Mouse (Mus musculus) lung, embryonic 15.5 days (tissue): ENCODE measurements around the gene Sema7a. TPM values are rescaled to one million over a fixed set of nuclear protein-coding genes. Genes with fewer than 3 reads are reported as not detected.

Experiments
- ATAC-seq: fragments of 200-750 bp; cut with Nextera tagmentation; 2 replicates; pipeline ENCODE4 v1.8.0; 2017; ENCODE audit warnings: moderate number of reproducible peaks, borderline replicate concordance; ENCODE audit not compliant: low FRiP score, low TSS enrichment; ENCODE audit errors: extremely low read depth
- H3K27ac ChIP-seq: fragments of 300-500 bp; sonication (generic); 2 replicates; pipeline ENCODE4 v1.5.1; 2015; ENCODE audit warnings: moderate library complexity, mild to moderate bottlenecking, inconsistent platforms
- H3K27me3 ChIP-seq: fragments of 300-500 bp; sonication (generic); 2 replicates; pipeline ENCODE4 v1.6.1; 2015; ENCODE audit warnings: inconsistent platforms
- H3K36me3 ChIP-seq: fragments of 300-500 bp; sonication (generic); 2 replicates; pipeline ENCODE4 v1.6.1; 2015; ENCODE audit warnings: inconsistent platforms
- H3K4me1 ChIP-seq: fragments of 300-500 bp; sonication (generic); 2 replicates; pipeline ENCODE4 v1.6.1; 2015; ENCODE audit warnings: inconsistent platforms
- H3K4me2 ChIP-seq: fragments of 300-500 bp; sonication (generic); 2 replicates; pipeline ENCODE4 v1.6.1; 2015; ENCODE audit warnings: inconsistent platforms, mild to moderate bottlenecking, moderate library complexity
- H3K4me3 ChIP-seq: fragments of 300-500 bp; sonication (generic); 2 replicates; pipeline ENCODE4 v1.5.1; 2015; ENCODE audit warnings: mild to moderate bottlenecking, inconsistent platforms
- H3K9ac ChIP-seq: fragments of 300-500 bp; sonication (generic); 2 replicates; pipeline ENCODE4 v1.6.1; 2015; ENCODE audit warnings: inconsistent platforms
- H3K9me3 ChIP-seq: fragments of 300-500 bp; sonication (generic); 2 replicates; pipeline ENCODE4 v1.6.1; 2016; ENCODE audit warnings: inconsistent platforms
- WGBS: fragments of 180-500 bp; shearing (Covaris S2); methylation state at CpG from one replicate; pipeline ENCODE4 v1.1.7; 2015; 5-methylcytosine and 5-hydroxymethylcytosine counted together
- polyA plus RNA-seq: library from polyadenylated mRNA; unstranded; fragments of >200 nt; fragmentation: Nextera tagmentation; extraction: Ambion mirVana; gene quantifications from 2 replicates; pipeline ENCODE4 v1.2.1, GENCODE M21; 2015

The Sema7a gene
- polyA plus RNA-seq, 1 experiment from 2014 or later = 0.90 TPM

GRCm38 (mm10) chr9:57964528-57965250 is 24.8 kb downstream of the Sema7a start:
- Histone ChIP-seq H3K36me3 (no peaks in the 10 kb centered on the region), H3K9me3 (no peaks in the 10 kb centered on the region), H3K27me3 (no peaks in the 10 kb centered on the region), H3K27ac (peak overlapping the region; percentile 37; the same call in 1 of the 2 replicates), H3K4me2 (no peak overlapping the region), H3K9ac (no peak overlapping the region), H3K4me1 (peaks cover 11% of the 10 kb centered on the region), H3K4me3 (no peak overlapping the region)
- WGBS = 76% methylated on average over 6 of the region's 6 CpGs
- ATAC-seq = no peak

- H3K27me3 ChIP-seq = no peaks in the 10 kb centered on the region
- 44% methylated on average over 12 of the region's 12 CpGs for WGBS
Observed at GRCm38 (mm10) chr9:57965281-57966185, 25.6 kb downstream of the Sema7a start.

GRCm38 (mm10) chr9:57967237-57967960 is 27.5 kb downstream of the Sema7a start:
- no peak overlapping the region for H3K27ac ChIP-seq
- H3K9ac ChIP-seq = no peak overlapping the region
- 69% methylated on average over 14 of the region's 14 CpGs for WGBS
- no peak for ATAC-seq
- H3K9me3 ChIP-seq = no peaks in the 10 kb centered on the region
- H3K4me3 ChIP-seq = no peak overlapping the region
- H3K27me3 ChIP-seq = no peaks in the 10 kb centered on the region
- H3K36me3 ChIP-seq = no peaks in the 10 kb centered on the region
- peaks cover 15% of the 10 kb centered on the region for H3K4me1 ChIP-seq
- no peak overlapping the region for H3K4me2 ChIP-seq

More at GRCm38 (mm10) chr9:57965281-57966185, 25.6 kb downstream of the Sema7a start:
- no peaks in the 10 kb centered on the region for H3K36me3 ChIP-seq
- H3K27ac ChIP-seq = peak overlapping the region; percentile 37; the same call in 1 of the 2 replicates
- no peak for ATAC-seq
- peaks cover 11% of the 10 kb centered on the region for H3K4me1 ChIP-seq
- H3K4me3 ChIP-seq = no peak overlapping the region
- no peak overlapping the region for H3K9ac ChIP-seq
- H3K9me3 ChIP-seq = no peaks in the 10 kb centered on the region
- no peak overlapping the region for H3K4me2 ChIP-seq

DNA sequence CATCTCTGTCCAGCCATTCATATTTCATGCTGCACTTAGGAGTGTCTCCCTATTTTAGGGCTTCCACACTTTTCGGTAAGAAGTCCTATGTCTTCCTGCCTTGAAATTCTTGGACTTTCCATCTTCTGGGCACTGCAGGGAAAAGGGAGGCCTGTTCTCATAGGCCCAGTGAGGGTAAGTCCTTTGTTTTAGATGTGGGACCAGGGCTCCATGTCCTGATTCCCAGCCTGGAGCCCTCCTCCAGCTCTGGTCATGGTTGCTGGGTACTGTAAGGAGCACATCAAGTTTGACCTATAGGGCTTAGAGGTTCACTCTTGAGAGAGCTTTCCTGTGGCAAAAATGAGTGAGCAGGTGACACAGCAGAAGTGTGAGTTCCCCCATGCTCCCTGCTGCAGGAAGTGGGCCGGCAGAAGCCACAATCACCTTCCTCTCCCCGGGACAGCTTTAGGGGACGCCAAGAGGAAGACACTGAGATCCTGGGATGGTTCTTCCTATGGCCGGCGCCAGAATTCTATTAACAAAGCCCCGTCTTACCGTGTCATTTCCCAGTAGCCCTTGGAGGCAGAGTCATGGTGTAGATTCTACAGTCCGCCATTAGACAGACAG is 28.4 kb downstream of the Sema7a start:
- no peaks in the 10 kb centered on the region for H3K36me3 ChIP-seq
- WGBS = 76% methylated on average over 9 of the region's 9 CpGs
- H3K4me3 ChIP-seq = no peak overlapping the region
- ATAC-seq = no peak
- H3K27ac ChIP-seq = no peak overlapping the region
- no peak overlapping the region for H3K4me2 ChIP-seq
- H3K9ac ChIP-seq = no peak overlapping the region
- peaks cover 20% of the 10 kb centered on the region for H3K4me1 ChIP-seq
- no peaks in the 10 kb centered on the region for H3K27me3 ChIP-seq
- H3K9me3 ChIP-seq = no peaks in the 10 kb centered on the region

DNA sequence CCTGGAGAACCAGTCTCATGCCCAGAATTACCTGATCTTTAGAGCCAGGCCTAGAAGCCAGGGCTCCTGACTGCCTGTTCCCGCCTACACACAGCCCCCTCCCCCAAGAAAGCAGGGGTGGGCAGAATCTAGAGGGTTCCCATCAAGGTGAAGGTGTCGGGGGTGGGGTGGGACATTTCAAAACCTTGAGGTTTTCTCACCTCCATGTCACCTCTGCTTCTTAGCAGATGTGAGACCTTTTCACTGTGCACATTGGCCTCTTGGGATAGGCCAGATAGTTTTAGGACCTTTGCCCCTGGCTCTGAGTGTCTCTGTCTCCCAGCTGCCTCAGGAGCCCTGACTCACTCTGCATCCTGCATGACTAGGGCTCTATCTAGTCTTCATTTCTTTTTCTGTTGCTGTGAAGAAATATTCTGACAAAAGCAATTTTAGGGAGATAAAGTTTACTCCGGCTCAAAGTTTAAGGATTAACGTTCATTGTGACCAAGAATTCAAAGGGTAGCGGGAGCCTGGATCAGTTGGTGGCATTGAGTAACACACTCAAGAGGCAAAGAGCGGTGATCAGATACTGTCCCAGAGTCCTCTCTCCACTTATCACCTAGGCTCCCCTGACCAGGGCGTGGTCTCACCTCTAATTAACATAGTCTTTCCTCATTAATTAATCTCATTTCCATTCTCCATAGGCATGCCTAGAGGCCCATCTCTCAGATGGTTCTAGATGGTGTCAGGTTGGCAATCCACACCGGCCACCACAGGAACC is 29.1 kb downstream of the Sema7a start:
- H3K4me1 ChIP-seq = peaks cover 20% of the 10 kb centered on the region
- no peak for ATAC-seq
- H3K9ac ChIP-seq = no peak overlapping the region
- H3K36me3 ChIP-seq = no peaks in the 10 kb centered on the region
- no peaks in the 10 kb centered on the region for H3K27me3 ChIP-seq
- 85% methylated on average over 8 of the region's 8 CpGs for WGBS
- no peak overlapping the region for H3K27ac ChIP-seq
- no peak overlapping the region for H3K4me2 ChIP-seq
- H3K4me3 ChIP-seq = no peak overlapping the region
- H3K9me3 ChIP-seq = no peaks in the 10 kb centered on the region

DNA sequence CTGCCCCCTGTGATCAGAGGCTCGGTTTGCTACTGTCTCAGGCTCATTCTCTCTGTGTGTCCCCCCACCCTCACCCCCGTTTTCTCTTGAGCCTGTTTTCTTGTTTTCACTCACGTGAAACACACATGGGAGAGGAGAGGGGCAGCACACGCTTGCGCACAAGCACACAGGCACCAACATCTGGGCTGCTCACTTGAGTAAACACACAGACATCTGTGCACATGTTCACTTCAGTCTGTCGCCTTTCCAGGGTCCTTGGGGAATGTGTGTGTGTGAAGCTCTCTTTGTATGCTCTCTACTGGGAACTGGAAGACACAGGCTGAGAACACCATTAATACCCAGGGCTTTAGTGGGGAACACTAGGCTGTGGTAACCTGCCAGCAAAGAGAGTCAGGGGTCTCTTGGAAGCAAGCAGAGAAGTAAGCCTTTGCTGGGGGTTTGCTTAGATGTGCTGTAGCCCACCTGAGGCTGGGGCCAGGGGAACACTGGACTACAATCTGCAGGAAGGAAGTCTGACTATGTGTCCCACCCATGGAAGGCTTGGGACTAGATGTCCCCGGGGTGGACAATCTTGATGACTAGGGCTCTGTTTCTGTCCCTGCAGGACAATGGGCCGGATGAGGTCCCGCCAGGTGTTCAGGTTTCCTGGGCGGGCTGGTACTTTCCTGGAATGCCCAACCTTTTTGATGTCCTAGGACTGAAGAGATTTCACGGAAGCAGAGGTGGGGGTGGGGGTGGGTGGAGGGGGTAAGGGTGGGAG is 30.0 kb downstream of the Sema7a start:
- Histone ChIP-seq H3K27ac (0 out of 2 replicates have a peak overlapping the region, but pooled peaks have one; percentile 9), H3K4me1 (peaks cover 18% of the 10 kb centered on the region)

DNA sequence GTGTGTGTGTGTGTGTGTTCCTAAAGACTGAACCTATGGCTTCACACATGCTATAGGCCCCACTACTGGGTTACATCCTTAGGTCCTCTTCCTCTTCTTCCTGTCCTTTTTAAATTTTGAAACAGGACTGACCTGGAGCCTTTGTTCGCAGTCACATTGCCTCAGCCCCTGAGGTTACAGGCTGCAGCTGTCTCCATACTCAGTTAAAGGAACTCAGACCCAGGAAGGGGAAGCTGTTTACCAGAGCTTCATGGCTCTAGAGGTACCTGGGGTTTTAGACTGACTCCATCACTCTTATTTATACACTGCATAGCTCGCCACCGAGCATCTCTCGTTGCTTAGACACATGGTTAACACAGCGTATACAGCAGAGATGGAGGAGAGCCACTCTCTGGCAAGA is 31.5 kb downstream of the Sema7a start:
- H3K9me3 ChIP-seq = no peaks in the 10 kb centered on the region
- H3K4me3 ChIP-seq = no peak overlapping the region
- no peaks in the 10 kb centered on the region for H3K27me3 ChIP-seq
- H3K4me1 ChIP-seq = 0 out of 2 replicates have a peak, but pooled peaks cover 9% of the 10 kb centered on the region
- no peak for ATAC-seq
- no peak overlapping the region for H3K9ac ChIP-seq
- H3K27ac ChIP-seq = no peak overlapping the region
- H3K4me2 ChIP-seq = no peak overlapping the region
- H3K36me3 ChIP-seq = no peaks in the 10 kb centered on the region
- WGBS = 82% methylated on average over 5 of the region's 5 CpGs

More for the DNA sequence above, 30.0 kb downstream of the Sema7a start:
- Histone ChIP-seq H3K4me2 (no peak overlapping the region), H3K36me3 (no peaks in the 10 kb centered on the region), H3K9me3 (no peaks in the 10 kb centered on the region), H3K9ac (no peak overlapping the region), H3K4me3 (no peak overlapping the region), H3K27me3 (no peaks in the 10 kb centered on the region)
- no peak for ATAC-seq
- 63% methylated on average over 11 of the region's 11 CpGs for WGBS

GRCm38 (mm10) chr9:57972141-57972591 is 32.3 kb downstream of the Sema7a start:
- H3K9ac ChIP-seq = no peak overlapping the region
- no peak overlapping the region for H3K4me2 ChIP-seq
- no peaks in the 10 kb centered on the region for H3K27me3 ChIP-seq
- no peak overlapping the region for H3K4me3 ChIP-seq
- H3K36me3 ChIP-seq = no peaks in the 10 kb centered on the region
- 46% methylated on average over 9 of the region's 9 CpGs for WGBS
- H3K9me3 ChIP-seq = no peaks in the 10 kb centered on the region
- 0 out of 2 replicates have a peak, but pooled peaks cover 9% of the 10 kb centered on the region for H3K4me1 ChIP-seq
- no peak for ATAC-seq
- peak overlapping the region; percentile 34; the same call in 1 of the 2 replicates for H3K27ac ChIP-seq

DNA sequence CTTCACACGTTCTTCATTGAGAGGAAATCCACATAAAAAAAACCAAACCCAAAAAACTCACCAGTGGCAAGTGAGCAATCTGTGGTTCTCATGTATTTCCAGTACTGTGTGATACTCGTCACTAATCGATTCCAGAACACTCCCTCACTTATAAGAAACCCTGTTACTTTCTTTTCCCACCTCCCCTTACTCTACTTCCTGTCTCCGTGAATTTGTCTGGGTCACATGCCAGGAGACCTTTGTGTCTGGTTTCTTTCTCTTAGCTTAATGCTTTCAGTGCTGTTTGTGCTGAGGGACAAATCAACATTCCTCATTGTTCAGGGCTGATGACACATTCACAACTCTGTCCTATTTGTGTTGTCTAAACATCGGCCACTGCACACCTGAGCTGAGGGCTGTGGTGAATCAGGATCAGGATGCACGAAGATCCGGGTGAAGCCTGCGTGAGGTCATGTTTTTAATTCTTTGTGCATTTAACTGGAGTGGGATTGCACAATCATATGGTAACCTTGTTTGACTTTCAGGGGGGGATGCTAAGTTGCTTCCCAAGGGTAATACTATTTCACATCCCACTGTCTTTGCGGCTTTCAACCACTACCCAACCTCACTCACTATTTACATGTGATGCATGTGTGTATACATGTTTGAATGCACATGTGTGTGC is 33.0 kb downstream of the Sema7a start:
- Histone ChIP-seq H3K4me1 (0 out of 2 replicates have a peak, but pooled peaks cover 9% of the 10 kb centered on the region), H3K4me3 (no peak overlapping the region), H3K9me3 (no peaks in the 10 kb centered on the region), H3K27me3 (no peaks in the 10 kb centered on the region), H3K9ac (no peak overlapping the region), H3K27ac (peak overlapping the region; percentile 34; the same call in 1 of the 2 replicates), H3K36me3 (no peaks in the 10 kb centered on the region), H3K4me2 (no peak overlapping the region)
- 39% methylated on average over 9 of the region's 9 CpGs for WGBS
- no peak for ATAC-seq
